Mouse (Mus musculus): ENCODE measurements around the gene Syn3.

DNA sequence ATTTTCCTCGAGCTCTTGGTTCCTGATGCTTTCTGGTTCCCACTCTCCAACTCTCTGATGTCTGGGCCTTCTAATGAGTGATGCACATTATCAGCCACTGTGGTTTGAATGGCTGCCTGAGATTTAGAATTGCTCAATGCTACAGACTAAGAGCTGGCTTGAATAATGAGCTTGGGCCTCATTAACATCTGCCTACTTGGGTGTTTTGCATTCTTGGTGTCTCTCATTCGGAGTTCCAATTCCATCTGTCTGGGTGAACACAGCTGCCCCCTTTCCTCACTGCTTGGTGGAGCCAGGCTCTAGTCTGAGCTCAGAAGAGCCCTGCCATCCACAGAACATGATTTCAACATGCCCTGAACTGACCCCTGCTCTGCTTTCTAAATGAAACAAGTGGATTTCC is 108.8 kb downstream of the Syn3 start:
- no peak for TF ChIP-seq CTCF (conservative IDR thresholded peaks at IDR 0.05; ENCODE audit: insufficient read depth, insufficient read length, low read depth, low read length)
- TF ChIP-seq POLR2A (IDR thresholded peaks at IDR 0.05; ENCODE audit: low read depth, low read length) = no peak
